Mouse (Mus musculus) intestine, postnatal 0 days (tissue): ENCODE measurements around the gene Nyap2. TPM values are rescaled to one million over a fixed set of nuclear protein-coding genes. Genes with fewer than 3 reads are reported as not detected.

Experiments used
- ATAC-seq: fragments of 200-750 bp; cut with Nextera tagmentation; 2 replicates; pipeline ENCODE4 v1.8.0; 2017; ENCODE audit warnings: mild to moderate bottlenecking, moderate TSS enrichment, moderate library complexity
- H3K27ac ChIP-seq: fragments of 300-500 bp; sonication (generic); 2 replicates; pipeline ENCODE4 v1.5.1; 2014; ENCODE audit warnings: mild to moderate bottlenecking, low read depth, low read length, moderate library complexity
- H3K27me3 ChIP-seq: fragments of 300-500 bp; sonication (generic); replicated peaks from 2 replicates; pipeline ENCODE4 v1.6.1; 2014; ENCODE audit warnings: low read length, mixed read lengths; ENCODE audit not compliant: control insufficient read depth, insufficient read depth
- H3K36me3 ChIP-seq: fragments of 300-500 bp; sonication (generic); 2 replicates; pipeline ENCODE4 v1.6.1; 2014; ENCODE audit warnings: mild to moderate bottlenecking, moderate library complexity; ENCODE audit not compliant: control insufficient read depth, insufficient read depth
- H3K4me1 ChIP-seq: fragments of 300-500 bp; sonication (generic); replicated peaks from 2 replicates; pipeline ENCODE4 v1.6.1; 2014; ENCODE audit warnings: antibody characterized with exemption, low read length, mixed read lengths; ENCODE audit not compliant: control insufficient read depth, insufficient read depth
- H3K4me2 ChIP-seq: fragments of 300-500 bp; sonication (generic); replicated peaks from 2 replicates; pipeline ENCODE4 v1.6.1; 2014; ENCODE audit warnings: low read depth, mild to moderate bottlenecking, moderate library complexity
- H3K4me3 ChIP-seq: fragments of 300-500 bp; sonication (generic); 2 replicates; pipeline ENCODE4 v1.5.1; 2014; ENCODE audit warnings: low read depth, low read length
- H3K9ac ChIP-seq: fragments of 300-500 bp; sonication (generic); 2 replicates; pipeline ENCODE4 v1.6.1; 2014; ENCODE audit warnings: mild to moderate bottlenecking, low read depth, low read length
- H3K9me3 ChIP-seq: fragments of 300-500 bp; sonication (generic); 2 replicates; pipeline ENCODE4 v1.6.1; 2016; ENCODE audit warnings: mixed run types; ENCODE audit not compliant: control insufficient read depth
- CTCF ChIP-seq: sonication (generic); IDR thresholded peaks from 2 replicates; pipeline ENCODE4 v1.5.1; 2016; ENCODE audit warnings: low read depth, mild to moderate bottlenecking, control low read depth, antibody characterized with exemption, moderate library complexity
- WGBS: fragments of 180-500 bp; shearing (Covaris S2); extraction: QIAGEN DNeasy Blood & Tissue Kit; methylation state at CpG from one replicate; pipeline ENCODE4 v1.1.7; 2014; 5-methylcytosine and 5-hydroxymethylcytosine counted together
- polyA plus RNA-seq: library from polyadenylated mRNA; unstranded; fragments of >200 nt; fragmentation: Nextera tagmentation; extraction: Ambion mirVana; gene quantifications from 2 replicates; pipeline ENCODE4 v1.2.1, GENCODE M21; 2015

Nyap2 gene
- polyA plus RNA-seq, 1 experiment from 2014 or later: 0.16 TPM

DNA sequence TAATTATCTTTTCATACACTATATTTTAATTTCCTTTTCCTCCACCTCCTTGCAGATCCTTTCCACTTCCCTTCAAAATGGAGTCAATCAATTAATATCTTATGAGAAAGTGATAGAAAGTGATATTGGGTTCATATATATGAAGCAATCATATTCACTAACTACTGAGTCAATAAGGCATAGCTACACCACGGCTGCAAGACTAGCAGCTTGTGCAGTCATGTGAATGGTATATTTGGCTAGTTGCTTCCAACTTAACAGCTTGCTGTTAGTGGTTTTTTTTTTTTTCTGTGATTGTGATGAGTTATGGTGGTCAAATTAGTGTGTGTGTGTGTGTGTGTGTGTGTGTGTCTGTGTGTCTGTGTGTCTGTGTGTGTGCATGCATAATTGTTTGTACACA, 25.0 kb downstream of the Nyap2 start:
- Histone ChIP-seq H3K9ac (no peak overlapping the region), H3K27ac (no peak overlapping the region), H3K27me3 (no peaks in the 10 kb centered on the region), H3K4me3 (no peak overlapping the region), H3K4me2 (no peak overlapping the region), H3K4me1 (no peaks in the 10 kb centered on the region), H3K36me3 (no peaks in the 10 kb centered on the region), H3K9me3 (no peaks in the 10 kb centered on the region)
- TF ChIP-seq CTCF: no peak
- 86% methylated on average over 1 of the region's 1 CpGs for WGBS
- ATAC-seq: no peak

DNA sequence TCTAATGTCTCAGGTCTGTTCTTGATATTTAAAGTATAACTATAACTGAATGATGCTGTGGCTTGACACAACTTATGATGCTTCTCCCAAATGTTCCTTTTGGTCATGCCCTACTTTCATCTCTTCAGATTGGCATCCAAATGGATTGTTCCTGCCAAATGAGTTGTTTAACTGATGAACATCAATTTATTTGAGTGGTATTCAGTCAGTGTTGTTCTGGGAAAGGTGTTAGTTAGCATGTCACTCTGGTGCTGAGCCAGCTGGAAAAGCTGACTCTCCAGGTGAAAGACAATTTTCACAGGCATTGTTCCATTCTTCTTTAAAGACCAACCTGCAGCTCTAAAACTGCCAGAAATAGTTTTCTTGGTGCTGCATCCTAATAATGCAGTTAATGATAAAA, 43.0 kb downstream of the Nyap2 start:
- Histone ChIP-seq H3K27ac (no peak overlapping the region), H3K9ac (no peak overlapping the region), H3K9me3 (no peaks in the 10 kb centered on the region), H3K36me3 (no peaks in the 10 kb centered on the region), H3K27me3 (no peaks in the 10 kb centered on the region), H3K4me2 (no peak overlapping the region), H3K4me1 (no peaks in the 10 kb centered on the region), H3K4me3 (no peak overlapping the region)
- TF ChIP-seq CTCF: no peak
- ATAC-seq: no peak

DNA sequence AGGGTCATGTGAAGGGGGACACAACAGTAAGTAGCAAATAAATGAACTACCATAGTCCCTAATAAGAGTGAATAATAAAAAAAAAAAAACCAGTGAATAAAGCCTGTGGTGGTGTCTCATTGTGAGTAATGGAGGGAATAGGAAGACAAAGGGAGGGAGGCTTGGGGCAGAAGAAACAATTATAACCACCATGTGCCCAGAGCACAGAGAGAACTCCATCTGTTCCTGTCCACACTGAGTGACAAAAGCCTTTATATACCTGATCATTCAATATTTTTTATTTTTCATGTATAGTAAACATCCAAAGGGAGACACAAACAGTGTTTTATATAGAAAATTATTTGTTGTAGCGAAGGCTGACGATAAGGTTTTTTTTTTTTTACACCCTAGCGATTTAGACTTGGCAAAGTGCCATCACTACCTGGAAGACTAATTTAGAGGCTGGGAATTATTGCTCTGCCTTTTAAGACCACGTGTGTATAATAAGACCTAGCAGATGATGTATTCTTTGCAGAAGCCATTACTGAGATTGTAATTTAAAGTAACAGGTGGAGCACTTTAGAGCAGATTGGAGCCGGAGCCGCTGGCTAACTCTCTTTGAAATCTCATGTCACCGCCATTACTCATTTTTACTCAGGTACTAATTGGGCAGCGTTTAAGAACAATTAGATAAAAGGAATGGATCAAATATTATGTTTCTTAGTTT, 55.4 kb downstream of the Nyap2 start:
- no peaks in the 10 kb centered on the region for H3K9me3 ChIP-seq
- H3K4me3 ChIP-seq: no peak overlapping the region
- no peaks in the 10 kb centered on the region for H3K36me3 ChIP-seq
- no peak overlapping the region for H3K27ac ChIP-seq
- no peaks in the 10 kb centered on the region for H3K27me3 ChIP-seq
- H3K4me2 ChIP-seq: no peak overlapping the region
- ATAC-seq: no peak
- TF ChIP-seq CTCF: no peak
- H3K9ac ChIP-seq: no peak overlapping the region
- 65% methylated on average over 8 of the region's 8 CpGs for WGBS
- no peaks in the 10 kb centered on the region for H3K4me1 ChIP-seq

DNA sequence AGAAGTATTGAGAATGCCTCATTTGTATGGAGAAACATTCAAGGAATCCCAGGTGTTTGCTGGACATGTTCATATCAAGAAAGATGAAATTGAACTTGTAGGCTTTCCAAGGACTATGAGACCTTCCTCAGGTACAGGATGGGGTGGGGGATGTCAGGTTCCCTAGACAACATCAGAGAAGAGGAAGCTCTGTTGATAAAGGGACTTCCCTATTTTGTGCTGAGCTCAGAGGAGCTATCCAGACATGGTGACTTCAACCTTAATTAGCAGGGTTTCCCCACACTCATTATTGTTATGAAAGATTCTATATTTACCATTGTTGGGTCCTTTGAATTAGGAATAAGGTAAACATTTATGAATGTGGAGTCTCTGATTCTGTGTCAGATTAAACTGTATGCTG, 67.1 kb downstream of the Nyap2 start:
- Histone ChIP-seq H3K36me3 (no peaks in the 10 kb centered on the region), H3K27ac (no peak overlapping the region), H3K27me3 (no peaks in the 10 kb centered on the region), H3K9ac (no peak overlapping the region), H3K4me3 (no peak overlapping the region), H3K9me3 (no peaks in the 10 kb centered on the region), H3K4me2 (no peak overlapping the region), H3K4me1 (no peaks in the 10 kb centered on the region)
- ATAC-seq: no peak
- no peak for TF ChIP-seq CTCF

DNA sequence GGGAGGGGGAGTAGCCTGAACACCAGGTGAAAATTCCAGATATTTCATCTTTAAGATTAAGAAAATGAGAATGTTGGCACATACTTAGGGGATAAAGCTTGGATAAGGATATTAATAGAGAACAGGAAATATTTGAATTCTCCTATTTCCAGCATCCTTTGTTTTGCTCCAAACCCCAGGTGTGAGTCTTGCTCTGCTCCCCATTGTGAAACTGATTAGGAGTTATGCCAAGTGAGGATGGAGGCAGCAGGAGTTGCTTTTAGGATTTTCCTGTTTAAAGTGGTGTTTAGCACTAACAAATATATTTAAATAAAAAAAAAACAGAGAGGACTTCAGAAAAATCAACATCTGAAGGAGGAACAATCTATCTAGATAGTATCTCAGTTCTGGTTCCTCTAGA, 68.8 kb downstream of the Nyap2 start:
- Histone ChIP-seq H3K4me3 (no peak overlapping the region), H3K36me3 (no peaks in the 10 kb centered on the region), H3K9me3 (no peaks in the 10 kb centered on the region), H3K27me3 (no peaks in the 10 kb centered on the region), H3K27ac (no peak overlapping the region), H3K9ac (no peak overlapping the region), H3K4me2 (no peak overlapping the region), H3K4me1 (no peaks in the 10 kb centered on the region)
- no peak for TF ChIP-seq CTCF
- no peak for ATAC-seq

DNA sequence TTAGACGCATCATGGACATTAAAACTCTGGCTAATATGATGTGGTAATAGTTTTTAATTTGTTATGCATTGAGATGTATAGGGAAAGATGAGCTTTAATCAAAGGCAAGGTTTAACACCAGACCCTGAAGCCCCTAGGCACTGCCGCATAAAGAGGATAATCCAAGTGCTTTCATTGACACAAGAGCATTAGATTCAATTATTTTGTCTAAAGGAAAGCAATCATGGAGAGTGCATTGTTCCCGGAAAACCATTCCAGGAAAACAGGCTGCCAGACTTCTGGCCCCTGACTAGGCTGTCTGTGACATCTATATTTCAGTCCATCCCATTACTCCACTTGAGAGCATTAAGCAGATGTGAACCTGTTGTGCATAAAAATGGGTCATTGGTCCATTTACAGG, 92.5 kb downstream of the Nyap2 start:
- Histone ChIP-seq H3K36me3 (no peaks in the 10 kb centered on the region), H3K27me3 (no peaks in the 10 kb centered on the region), H3K4me1 (no peaks in the 10 kb centered on the region), H3K27ac (no peak overlapping the region), H3K4me3 (no peak overlapping the region), H3K9ac (no peak overlapping the region), H3K4me2 (no peak overlapping the region), H3K9me3 (no peaks in the 10 kb centered on the region)
- TF ChIP-seq CTCF: no peak
- WGBS: 78% methylated on average over 3 of the region's 3 CpGs
- ATAC-seq: no peak

DNA sequence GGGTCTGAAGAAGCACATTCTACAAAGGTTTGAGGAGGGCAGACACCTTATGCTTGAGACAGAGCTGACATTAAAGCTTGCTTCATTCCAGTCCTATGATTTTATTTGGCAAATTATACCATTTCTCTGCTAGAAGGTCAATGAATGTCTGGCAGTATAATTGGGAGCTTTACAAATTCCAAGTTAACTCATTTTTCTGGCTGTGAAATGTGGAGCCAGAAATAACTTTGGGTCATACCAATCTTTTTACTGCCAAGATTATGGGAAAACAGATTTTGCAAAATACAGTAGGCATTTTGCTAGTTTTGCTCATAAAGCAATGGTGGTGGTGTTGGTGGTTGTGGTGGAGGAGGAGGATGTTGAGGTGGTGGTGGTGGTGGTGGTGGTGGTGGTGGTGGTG, 96.0 kb downstream of the Nyap2 start:
- no peak for TF ChIP-seq CTCF
- Histone ChIP-seq H3K9me3 (no peaks in the 10 kb centered on the region), H3K36me3 (no peaks in the 10 kb centered on the region), H3K4me1 (no peaks in the 10 kb centered on the region), H3K27ac (no peak overlapping the region), H3K9ac (no peak overlapping the region), H3K4me2 (no peak overlapping the region), H3K4me3 (no peak overlapping the region), H3K27me3 (no peaks in the 10 kb centered on the region)
- no peak for ATAC-seq
